Mouse (Mus musculus): ENCODE data around the gene Atp2a1. TPM values are rescaled to one million over a fixed set of nuclear protein-coding genes. Genes with fewer than 3 reads are reported as not detected.
A peak's percentile ranks its signal among the peaks of the same experiment; 100 is the strongest.
"Not testable (repeated sequence)": the region's sequence is repeated elsewhere in the genome, so short reads cannot be mapped to it uniquely, and the experiment has no call there.

Atp2a1 gene
- polyA plus RNA-seq, 1 experiment from 2014 or later, result 0.45 TPM

- ATAC-seq (replicated peaks; ENCODE audit: low FRiP score, low read depth) (no peak), DNase-seq (ENCODE audit: low spot score) (no peak)
- no peak overlapping the region for H3K4me2 ChIP-seq (ENCODE audit: low read length)
- H3K4me3 ChIP-seq (replicated peaks; ENCODE audit: low read depth, low read length), result no peak overlapping the region
- peaks cover 64% of the 10 kb centered on the region for H3K36me3 ChIP-seq (ENCODE audit: insufficient read depth, low read length)
- no peak for TF ChIP-seq CTCF (IDR thresholded peaks at IDR 0.05; ENCODE audit: low read depth)
- whole genome bisulfite sequencing, result 43% methylated on average over 11 of the region's 11 CpGs
- no peaks in the 10 kb centered on the region for H3K9me3 ChIP-seq (replicated peaks; ENCODE audit: low read length)
- H3K27ac ChIP-seq, result no peak overlapping the region
- no peak overlapping the region for H3K9ac ChIP-seq (ENCODE audit: low read depth, low read length)
- H3K4me1 ChIP-seq (replicated peaks; ENCODE audit: insufficient read depth, low read length), result peaks cover 6% of the 10 kb centered on the region; the same call in 1 of the 2 replicates
- no peaks in the 10 kb centered on the region for H3K27me3 ChIP-seq (ENCODE audit: insufficient read depth, low read length)
These were observed 29.1 kb upstream of the Atp2a1 start for GRCm38 (mm10) chr7:126491973-126492372.

GRCm38 (mm10) chr7:126491005-126491404, 28.1 kb upstream of the Atp2a1 start:
- H3K9ac ChIP-seq (ENCODE audit: low read depth, low read length), result no peak overlapping the region
- peaks cover 6% of the 10 kb centered on the region; the same call in 1 of the 2 replicates for H3K4me1 ChIP-seq (replicated peaks; ENCODE audit: insufficient read depth, low read length)
- DNase-seq (ENCODE audit: low spot score) (no peak), ATAC-seq (replicated peaks; ENCODE audit: low FRiP score, low read depth) (no peak)
- H3K36me3 ChIP-seq (ENCODE audit: insufficient read depth, low read length), result peaks cover 55% of the 10 kb centered on the region
- no peak overlapping the region for H3K27ac ChIP-seq
- H3K4me3 ChIP-seq (replicated peaks; ENCODE audit: low read depth, low read length), result no peak overlapping the region
- no peak for TF ChIP-seq CTCF (IDR thresholded peaks at IDR 0.05; ENCODE audit: low read depth)
- no peaks in the 10 kb centered on the region for H3K27me3 ChIP-seq (ENCODE audit: insufficient read depth, low read length)
- H3K9me3 ChIP-seq (replicated peaks; ENCODE audit: low read length), result no peaks in the 10 kb centered on the region
- no peak overlapping the region for H3K4me2 ChIP-seq (ENCODE audit: low read length)
- WGBS, result 79% methylated on average over 1 of the region's 1 CpGs

GRCm38 (mm10) chr7:126487617-126488385, 24.9 kb upstream of the Atp2a1 start:
- H3K36me3 ChIP-seq (ENCODE audit: insufficient read depth, low read length), result peaks cover 25% of the 10 kb centered on the region
- H3K9me3 ChIP-seq (replicated peaks; ENCODE audit: low read length); H3K4me1 ChIP-seq (replicated peaks; ENCODE audit: insufficient read depth, low read length); DNase-seq (ENCODE audit: low spot score); H3K27me3 ChIP-seq (ENCODE audit: insufficient read depth, low read length): not testable (repeated sequence)
- peak overlapping the region; percentile 89 for H3K4me2 ChIP-seq (ENCODE audit: low read length)
- WGBS, result 12% methylated on average over 20 of the region's 25 CpGs
- H3K9ac ChIP-seq (ENCODE audit: low read depth, low read length), result peak overlapping the region; percentile 75
- peak overlapping the region; percentile 61 for H3K4me3 ChIP-seq (replicated peaks; ENCODE audit: low read depth, low read length)
- peak; percentile 34 for ATAC-seq (replicated peaks; ENCODE audit: low FRiP score, low read depth)
- peak overlapping the region; percentile 43; the same call in 1 of the 2 replicates for H3K27ac ChIP-seq

GRCm38 (mm10) chr7:126487052-126487483, 24.2 kb upstream of the Atp2a1 start, which contains the start of gene Tufm:
Tufm (plus strand) TSS chr7:126487361.
- TF ChIP-seq CTCF (IDR thresholded peaks at IDR 0.05; ENCODE audit: low read depth), result peak; percentile 66
- H3K36me3 ChIP-seq (ENCODE audit: insufficient read depth, low read length), result peaks cover 17% of the 10 kb centered on the region; the same call in 1 of the 2 replicates
- no peaks in the 10 kb centered on the region for H3K9me3 ChIP-seq (replicated peaks; ENCODE audit: low read length)

DNA sequence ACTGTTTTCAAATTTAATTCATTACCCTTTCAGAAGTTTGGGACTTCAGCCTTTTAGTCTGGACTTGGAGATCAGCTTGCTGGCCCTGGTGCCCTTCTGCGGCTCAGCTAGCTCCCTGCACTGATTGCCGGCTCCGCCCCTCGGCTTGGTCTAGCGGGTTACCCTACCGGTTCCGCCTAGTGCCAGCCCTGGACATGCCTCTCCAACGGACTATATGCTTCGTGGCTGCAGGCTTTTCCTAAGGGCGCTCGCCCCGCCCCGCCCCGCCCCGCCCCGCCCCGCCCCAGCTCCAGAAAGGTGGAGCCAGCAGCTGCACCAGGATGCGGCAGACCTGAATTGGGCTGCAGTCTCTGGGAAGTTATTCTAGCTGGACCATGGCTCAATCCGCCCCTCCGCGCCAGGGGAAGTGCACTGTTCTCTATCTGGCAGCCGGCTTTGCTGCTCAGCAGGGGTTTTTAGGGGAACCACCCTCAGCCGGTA, 19.5 kb upstream of the Atp2a1 start:
- Histone ChIP-seq H3K27me3 (ENCODE audit: insufficient read depth, low read length) (no peaks in the 10 kb centered on the region), H3K9me3 (replicated peaks; ENCODE audit: low read length) (no peaks in the 10 kb centered on the region), H3K4me1 (replicated peaks; ENCODE audit: insufficient read depth, low read length) (no peaks in the 10 kb centered on the region), H3K9ac (ENCODE audit: low read depth, low read length) (peak overlapping the region; percentile 46), H3K36me3 (ENCODE audit: insufficient read depth, low read length) (no peaks in the 10 kb centered on the region), H3K4me3 (replicated peaks; ENCODE audit: low read depth, low read length) (peak overlapping the region; percentile 21), H3K27ac (peak overlapping the region; percentile 67), H3K4me2 (ENCODE audit: low read length) (peak overlapping the region; percentile 59)
- DNase-seq (ENCODE audit: low spot score) (peak; percentile 94), ATAC-seq (replicated peaks; ENCODE audit: low FRiP score, low read depth) (peak; percentile 92)
- WGBS, result under 1% methylated on average over 23 of the region's 23 CpGs
- 0 out of 2 replicates have a peak, but pooled peaks have one; percentile 3 for TF ChIP-seq CTCF (IDR thresholded peaks at IDR 0.05; ENCODE audit: low read depth)

More at GRCm38 (mm10) chr7:126487052-126487483, 24.2 kb upstream of the Atp2a1 start, which contains the start of gene Tufm:
- H3K4me2 ChIP-seq (ENCODE audit: low read length), result peak within 1 kb of the TSS; percentile 89
- DNase-seq (ENCODE audit: low spot score), result peak; percentile 100
- peaks cover 6% of the 10 kb centered on the region; the same call in 1 of the 2 replicates for H3K4me1 ChIP-seq (replicated peaks; ENCODE audit: insufficient read depth, low read length)
- peak within 1 kb of the TSS; percentile 61 for H3K4me3 ChIP-seq (replicated peaks; ENCODE audit: low read depth, low read length)
- WGBS, result under 1% methylated on average over 32 of the region's 32 CpGs
- ATAC-seq (replicated peaks; ENCODE audit: low FRiP score, low read depth), result peak; percentile 92
- peak within 1 kb of the TSS; percentile 55 for H3K27ac ChIP-seq
- H3K9ac ChIP-seq (ENCODE audit: low read depth, low read length), result peak within 1 kb of the TSS; percentile 75
- H3K27me3 ChIP-seq (ENCODE audit: insufficient read depth, low read length), result no peaks in the 10 kb centered on the region

DNA sequence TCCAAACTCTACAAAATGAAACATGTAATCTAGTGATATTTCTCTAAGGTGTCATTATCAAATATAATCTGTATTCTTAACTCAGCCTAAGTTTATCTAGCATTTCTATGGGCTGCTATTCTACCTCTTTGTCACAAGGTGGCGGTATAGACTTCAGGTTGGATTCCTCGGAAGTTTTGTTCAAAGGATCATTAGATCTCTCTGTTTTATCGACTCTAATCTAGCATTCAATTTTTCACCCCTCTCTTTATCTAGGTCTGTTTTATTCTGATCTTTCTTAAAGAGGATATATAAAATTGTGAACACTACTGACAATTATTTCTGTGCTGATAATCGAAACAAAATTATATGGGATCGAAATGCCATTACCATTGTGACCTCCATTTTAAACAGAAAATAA, 18.8 kb upstream of the Atp2a1 start:
- Histone ChIP-seq H3K9me3 (replicated peaks; ENCODE audit: low read length) (no peaks in the 10 kb centered on the region), H3K36me3 (ENCODE audit: insufficient read depth, low read length) (no peaks in the 10 kb centered on the region), H3K9ac (ENCODE audit: low read depth, low read length) (no peak overlapping the region), H3K4me2 (ENCODE audit: low read length) (no peak overlapping the region; the same call in 1 of the 2 replicates), H3K27me3 (ENCODE audit: insufficient read depth, low read length) (no peaks in the 10 kb centered on the region), H3K27ac (peak overlapping the region; percentile 67; the same call in 1 of the 2 replicates), H3K4me3 (replicated peaks; ENCODE audit: low read depth, low read length) (no peak overlapping the region), H3K4me1 (replicated peaks; ENCODE audit: insufficient read depth, low read length) (no peaks in the 10 kb centered on the region)
- no peak for ATAC-seq (replicated peaks; ENCODE audit: low FRiP score, low read depth)
- DNase-seq (ENCODE audit: low spot score), result peak; percentile 50
- peak; percentile 74 for TF ChIP-seq CTCF (IDR thresholded peaks at IDR 0.05; ENCODE audit: low read depth)
- 27% methylated on average over 5 of the region's 5 CpGs for WGBS

Measured in kidney, postnatal 0 days (tissue).